Mouse (Mus musculus): ENCODE results near the gene Mthfd1l. TPM values are rescaled to one million over a fixed set of nuclear protein-coding genes. Genes with fewer than 3 reads are reported as not detected.

The Mthfd1l gene
- polyA plus RNA-seq, 1 experiment = 10.2 TPM

DNA sequence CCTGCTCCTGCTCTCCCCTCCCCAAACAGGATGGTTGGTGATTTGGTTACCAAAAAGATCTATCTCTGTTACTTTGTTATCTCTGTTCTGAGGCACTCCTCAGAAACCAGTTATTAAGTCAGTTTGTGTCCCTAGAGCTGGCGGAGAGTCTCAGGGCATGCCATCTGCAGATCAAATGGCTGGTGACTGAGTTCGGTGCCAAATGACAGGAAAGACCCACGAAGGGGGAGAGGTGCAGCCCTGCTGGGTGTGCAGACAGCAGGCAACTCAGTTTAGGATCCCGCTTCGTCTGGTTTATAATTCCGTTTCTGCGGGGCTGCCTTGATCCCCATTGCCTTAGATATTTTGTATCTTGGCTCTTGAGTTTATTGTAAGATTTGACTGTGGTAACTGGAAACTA, 168.8 kb downstream of the Mthfd1l start:
- Histone ChIP-seq H3K4me1 (ENCODE audit: control insufficient read depth, insufficient read depth, low read length) (no peaks in the 10 kb centered on the region), H3K27ac (ENCODE audit: insufficient read depth, low read length) (no peak overlapping the region), H3K4me3 (ENCODE audit: insufficient read depth, low read length) (no peak overlapping the region)
- TF ChIP-seq CTCF (IDR thresholded peaks at IDR 0.05; ENCODE audit: extremely low read depth, insufficient read depth, low read length) = no peak
- no peak for TF ChIP-seq POLR2A (IDR thresholded peaks at IDR 0.05; ENCODE audit: extremely low read depth, insufficient read depth, low read length)

DNA sequence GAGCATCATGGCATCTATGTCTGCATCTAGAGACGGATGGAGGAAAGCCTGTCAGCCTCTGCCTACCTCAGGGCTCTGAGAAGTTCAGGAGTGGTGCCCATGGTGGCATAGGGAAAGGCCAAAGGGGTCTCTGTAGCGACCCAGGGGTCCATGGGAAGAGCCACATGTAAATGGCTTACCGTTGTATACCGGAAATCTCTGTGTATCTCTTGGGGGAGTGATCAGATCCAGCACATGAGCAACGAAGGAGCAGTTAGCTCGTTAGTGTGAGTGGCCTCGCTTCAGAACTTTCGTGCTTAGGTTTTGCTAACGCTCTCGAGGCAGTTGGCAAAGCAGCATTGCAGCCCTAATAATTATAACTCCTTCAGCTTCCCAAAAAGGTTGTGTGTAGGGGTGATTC, 169.9 kb downstream of the Mthfd1l start:
- Histone ChIP-seq H3K4me1 (ENCODE audit: control insufficient read depth, insufficient read depth, low read length) (no peaks in the 10 kb centered on the region), H3K27ac (ENCODE audit: insufficient read depth, low read length) (no peak overlapping the region), H3K4me3 (ENCODE audit: insufficient read depth, low read length) (no peak overlapping the region)
- no peak for TF ChIP-seq CTCF (IDR thresholded peaks at IDR 0.05; ENCODE audit: extremely low read depth, insufficient read depth, low read length)
- no peak for TF ChIP-seq POLR2A (IDR thresholded peaks at IDR 0.05; ENCODE audit: extremely low read depth, insufficient read depth, low read length)

DNA sequence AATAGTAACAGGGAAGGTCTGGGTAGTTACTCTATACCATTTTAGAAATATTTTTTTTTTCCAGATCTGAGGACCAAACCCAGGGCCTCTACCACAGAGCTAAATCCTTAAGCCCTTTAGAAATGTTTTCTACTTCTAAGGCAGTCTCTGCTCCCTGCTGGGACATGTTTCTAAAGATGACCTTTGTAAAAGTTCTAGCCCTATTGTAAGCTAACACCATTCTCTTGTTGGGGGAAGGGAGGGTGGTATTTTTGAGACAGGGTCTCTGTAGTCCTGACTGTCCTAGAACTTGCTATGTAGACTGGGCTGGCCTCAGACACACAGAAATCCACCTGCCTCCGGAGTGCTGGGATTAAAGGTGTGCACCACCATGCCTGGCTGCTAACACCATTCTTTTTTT, 170.5 kb downstream of the Mthfd1l start:
- TF ChIP-seq CTCF (IDR thresholded peaks at IDR 0.05; ENCODE audit: extremely low read depth, insufficient read depth, low read length) (no peak), POLR2A (IDR thresholded peaks at IDR 0.05; ENCODE audit: extremely low read depth, insufficient read depth, low read length) (no peak)

DNA sequence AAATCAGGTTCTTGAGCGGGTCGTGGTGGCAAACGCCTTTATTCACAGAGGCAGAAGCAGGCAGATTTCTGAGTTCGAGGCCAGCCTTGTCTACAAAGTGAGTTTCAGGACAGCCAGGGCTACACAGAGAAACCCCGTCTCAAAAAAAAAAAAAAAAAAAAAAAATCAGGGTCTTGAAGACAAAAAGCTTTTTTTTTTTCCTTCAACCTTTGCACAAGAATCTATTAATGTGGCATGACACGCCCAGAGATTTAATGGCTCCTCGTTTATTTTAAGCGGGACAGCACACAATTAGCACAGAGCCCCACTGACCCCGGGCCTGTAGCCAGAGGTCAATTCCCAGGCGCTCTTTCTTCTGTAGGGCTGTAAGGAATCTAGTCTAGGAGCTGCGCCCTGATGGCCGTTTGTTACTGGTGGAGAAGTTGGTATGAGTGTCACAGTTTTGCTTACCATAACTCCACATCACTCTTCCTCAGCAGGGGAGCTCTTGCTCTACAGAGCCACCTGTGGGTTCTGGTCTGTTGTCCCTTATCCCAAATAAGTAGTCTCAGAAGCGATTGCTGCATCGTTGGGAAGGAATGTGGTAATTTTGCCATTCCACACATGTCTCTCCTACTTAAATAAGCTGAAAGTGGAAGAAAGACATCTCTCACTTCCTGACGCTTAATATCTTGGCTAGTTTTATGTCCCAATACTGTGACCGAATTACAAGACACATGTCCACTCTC, 172.3 kb downstream of the Mthfd1l start:
- no peak overlapping the region for H3K27ac ChIP-seq (ENCODE audit: insufficient read depth, low read length)
- no peak overlapping the region for H3K4me3 ChIP-seq (ENCODE audit: insufficient read depth, low read length)
- TF ChIP-seq POLR2A (IDR thresholded peaks at IDR 0.05; ENCODE audit: extremely low read depth, insufficient read depth, low read length) (no peak), CTCF (IDR thresholded peaks at IDR 0.05; ENCODE audit: extremely low read depth, insufficient read depth, low read length) (no peak)
- H3K4me1 ChIP-seq (ENCODE audit: control insufficient read depth, insufficient read depth, low read length) = no peaks in the 10 kb centered on the region

More for the DNA sequence above, 170.5 kb downstream of the Mthfd1l start:
- no peaks in the 10 kb centered on the region for H3K4me1 ChIP-seq (ENCODE audit: control insufficient read depth, insufficient read depth, low read length)
- no peak overlapping the region for H3K27ac ChIP-seq (ENCODE audit: insufficient read depth, low read length)
- H3K4me3 ChIP-seq (ENCODE audit: insufficient read depth, low read length) = no peak overlapping the region

DNA sequence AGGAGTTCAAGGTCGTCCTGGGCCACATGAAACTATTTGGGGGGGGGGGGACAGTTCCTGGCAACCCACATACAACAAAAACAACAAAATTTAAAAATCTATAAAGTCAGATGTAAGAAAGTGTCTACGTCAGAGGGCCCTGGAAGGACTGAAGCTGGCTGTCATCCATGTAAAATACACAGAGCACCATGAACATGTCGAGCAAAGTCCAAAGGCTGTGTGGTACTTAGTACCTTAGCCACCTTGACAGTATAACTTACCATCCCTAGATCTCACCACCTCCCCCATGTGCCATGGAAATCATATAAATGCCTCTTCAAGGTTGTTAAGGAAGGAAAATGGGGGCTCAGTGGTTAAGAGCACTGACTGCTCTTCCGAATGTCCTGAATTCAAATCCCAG, 174.0 kb downstream of the Mthfd1l start:
- H3K4me3 ChIP-seq (ENCODE audit: insufficient read depth, low read length) = no peak overlapping the region
- TF ChIP-seq POLR2A (IDR thresholded peaks at IDR 0.05; ENCODE audit: extremely low read depth, insufficient read depth, low read length) = no peak
- TF ChIP-seq CTCF (IDR thresholded peaks at IDR 0.05; ENCODE audit: extremely low read depth, insufficient read depth, low read length) = no peak
- H3K4me1 ChIP-seq (ENCODE audit: control insufficient read depth, insufficient read depth, low read length) = no peaks in the 10 kb centered on the region
- no peak overlapping the region for H3K27ac ChIP-seq (ENCODE audit: insufficient read depth, low read length)

DNA sequence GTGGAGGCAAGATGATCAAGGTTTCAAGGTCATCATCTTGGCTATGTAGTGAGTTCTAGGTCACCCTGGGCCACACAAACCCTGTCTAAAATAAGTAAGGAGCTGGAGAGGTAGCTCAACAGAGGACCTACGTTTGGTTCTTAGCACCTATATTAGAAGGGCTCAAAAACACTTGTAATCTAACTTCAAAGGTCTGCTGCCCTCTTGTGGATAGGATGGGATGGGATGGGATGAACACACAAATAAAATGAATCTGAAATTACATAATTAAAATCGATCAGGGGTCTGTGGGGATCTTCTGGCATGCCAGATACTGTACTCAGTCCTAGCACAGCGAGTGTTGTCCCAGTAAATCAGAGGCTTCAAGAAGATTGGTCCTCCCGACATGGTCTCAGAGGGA, 178.2 kb downstream of the Mthfd1l start:
- Histone ChIP-seq H3K4me1 (ENCODE audit: control insufficient read depth, insufficient read depth, low read length) (no peaks in the 10 kb centered on the region), H3K4me3 (ENCODE audit: insufficient read depth, low read length) (no peak overlapping the region), H3K27ac (ENCODE audit: insufficient read depth, low read length) (no peak overlapping the region)
- no peak for TF ChIP-seq POLR2A (IDR thresholded peaks at IDR 0.05; ENCODE audit: extremely low read depth, insufficient read depth, low read length)
- TF ChIP-seq CTCF (IDR thresholded peaks at IDR 0.05; ENCODE audit: extremely low read depth, insufficient read depth, low read length) = no peak

DNA sequence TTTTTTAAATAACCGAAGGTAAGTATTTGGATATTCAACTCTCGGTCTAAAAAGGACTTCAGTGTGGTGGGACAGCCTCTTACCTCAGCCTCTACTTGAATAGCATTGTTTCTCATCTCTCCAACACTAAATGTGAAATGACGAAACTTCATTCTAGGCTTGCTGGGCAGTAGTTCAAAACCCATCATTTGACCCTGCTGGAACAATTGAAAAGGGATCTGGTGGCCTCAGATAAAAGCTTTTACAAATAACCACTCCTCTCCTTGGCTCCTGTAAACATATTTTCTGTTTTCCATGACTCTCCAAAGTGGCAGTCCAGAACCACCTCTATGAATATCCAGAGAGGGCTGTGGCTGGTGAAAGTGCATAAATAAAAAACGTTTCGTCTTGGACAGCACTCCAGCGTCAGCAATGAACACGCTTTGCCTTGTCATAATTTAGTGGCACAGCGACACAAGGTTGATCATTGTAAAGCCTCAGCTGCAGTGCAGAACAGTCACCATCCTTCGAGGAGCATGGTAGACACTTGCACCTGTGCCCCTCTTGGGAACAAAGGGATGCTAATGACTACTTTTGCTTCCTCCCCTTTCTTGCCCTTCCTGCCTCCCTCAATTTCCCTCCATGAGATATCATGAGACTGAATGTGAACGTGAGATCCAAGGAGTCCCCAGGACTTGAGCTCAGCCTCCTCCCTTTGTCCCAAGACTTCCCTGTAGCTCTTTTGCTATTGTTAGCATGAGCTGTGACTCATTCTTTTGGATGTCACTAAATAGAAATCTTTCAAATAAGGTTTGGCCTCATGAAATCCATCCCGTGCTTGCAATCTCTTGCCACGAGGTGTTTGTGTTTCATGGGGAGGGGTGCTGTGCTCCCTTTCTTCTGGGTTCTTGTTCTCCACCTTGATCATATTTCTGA, 179.2 kb downstream of the Mthfd1l start:
- Histone ChIP-seq H3K4me3 (ENCODE audit: insufficient read depth, low read length) (no peak overlapping the region), H3K4me1 (ENCODE audit: control insufficient read depth, insufficient read depth, low read length) (no peaks in the 10 kb centered on the region), H3K27ac (ENCODE audit: insufficient read depth, low read length) (0 out of 2 replicates have a peak overlapping the region, but pooled peaks have one; percentile 12)
- TF ChIP-seq CTCF (IDR thresholded peaks at IDR 0.05; ENCODE audit: extremely low read depth, insufficient read depth, low read length) = no peak
- no peak for TF ChIP-seq POLR2A (IDR thresholded peaks at IDR 0.05; ENCODE audit: extremely low read depth, insufficient read depth, low read length)

DNA sequence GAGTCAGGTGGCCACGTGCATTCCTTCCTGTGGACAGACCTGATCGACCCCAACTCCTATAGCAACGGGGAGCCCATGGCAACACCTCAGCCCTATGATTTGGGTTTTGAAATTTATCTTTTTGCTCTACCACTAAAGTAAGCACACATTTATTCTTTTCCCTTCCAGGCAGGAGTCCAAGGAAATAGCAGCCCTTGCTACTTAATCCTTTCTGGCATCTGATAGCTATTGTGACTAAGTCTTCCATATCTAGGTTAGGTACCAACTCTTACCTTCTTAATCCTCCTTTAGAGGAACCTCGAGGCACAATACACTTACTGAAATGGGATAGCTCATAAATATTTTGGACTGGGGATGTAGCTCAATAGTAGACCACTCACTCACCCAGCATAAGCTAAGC, 180.1 kb downstream of the Mthfd1l start:
- TF ChIP-seq POLR2A (IDR thresholded peaks at IDR 0.05; ENCODE audit: extremely low read depth, insufficient read depth, low read length) = no peak
- TF ChIP-seq CTCF (IDR thresholded peaks at IDR 0.05; ENCODE audit: extremely low read depth, insufficient read depth, low read length) = no peak
- Histone ChIP-seq H3K4me3 (ENCODE audit: insufficient read depth, low read length) (no peak overlapping the region), H3K27ac (ENCODE audit: insufficient read depth, low read length) (no peak overlapping the region), H3K4me1 (ENCODE audit: control insufficient read depth, insufficient read depth, low read length) (no peaks in the 10 kb centered on the region)

DNA sequence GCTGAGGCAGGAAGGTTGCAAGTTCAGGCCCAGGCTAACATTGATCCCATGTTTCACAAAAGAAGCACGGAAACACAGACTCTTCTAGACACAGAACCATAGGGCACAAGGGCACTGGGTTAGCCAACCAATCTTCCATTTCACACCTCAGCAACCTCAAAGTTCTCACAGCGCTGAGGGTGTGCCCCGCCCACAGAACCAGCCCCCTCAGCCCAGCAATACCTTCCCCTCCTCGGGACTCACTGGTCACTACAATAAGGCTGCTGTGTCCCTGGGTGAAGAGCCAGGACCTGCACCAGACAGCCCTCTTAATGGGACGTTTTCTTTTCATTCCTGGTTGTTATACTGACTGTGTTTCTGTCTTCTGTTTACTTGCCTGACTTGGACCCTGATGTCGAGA, 181.1 kb downstream of the Mthfd1l start:
- no peaks in the 10 kb centered on the region for H3K4me1 ChIP-seq (ENCODE audit: control insufficient read depth, insufficient read depth, low read length)

More for the DNA sequence above, 181.1 kb downstream of the Mthfd1l start:
- H3K4me3 ChIP-seq (ENCODE audit: insufficient read depth, low read length) = no peak overlapping the region
- no peak overlapping the region for H3K27ac ChIP-seq (ENCODE audit: insufficient read depth, low read length)
- TF ChIP-seq POLR2A (IDR thresholded peaks at IDR 0.05; ENCODE audit: extremely low read depth, insufficient read depth, low read length) = no peak
- no peak for TF ChIP-seq CTCF (IDR thresholded peaks at IDR 0.05; ENCODE audit: extremely low read depth, insufficient read depth, low read length)
